Mouse (Mus musculus) G1E (cell line): ENCODE results near the gene Tcf25. TPM values are rescaled to one million over a fixed set of nuclear protein-coding genes. Genes with fewer than 3 reads are reported as not detected.

ENCODE experiments used
- ATAC-seq: 2 replicates; pipeline ENCODE4 v1.8.0; 2016; ENCODE audit warnings: mild to moderate bottlenecking; ENCODE audit not compliant: insufficient number of reproducible peaks, poor library complexity, low FRiP score, severe bottlenecking; ENCODE audit errors: extremely low read depth
- DNase-seq: peaks from one replicate; pipeline ENCODE4 v3.0.0; 2012; ENCODE audit warnings: low spot score
- H3K27me3 ChIP-seq: 2 replicates; pipeline ENCODE4 v1.6.1; 2012; ENCODE audit warnings: mild to moderate bottlenecking, low read length, inconsistent platforms; ENCODE audit not compliant: insufficient read depth
- H3K36me3 ChIP-seq: replicated peaks from 2 replicates; pipeline ENCODE3; 2012; ENCODE audit warnings: mild to moderate bottlenecking, inconsistent platforms
- H3K4me1 ChIP-seq: 2 replicates; pipeline ENCODE4 v1.6.1; 2012; ENCODE audit warnings: low read depth, low read length, inconsistent platforms, mixed read lengths; ENCODE audit not compliant: insufficient read depth
- H3K4me3 ChIP-seq: 2 replicates; pipeline ENCODE4 v1.5.1; 2012; ENCODE audit warnings: low read depth, mild to moderate bottlenecking, inconsistent platforms, low read length, moderate library complexity, mixed read lengths
- H3K9me3 ChIP-seq: replicated peaks from 2 replicates; pipeline ENCODE4 v1.6.1; 2012; ENCODE audit warnings: inconsistent platforms
- CTCF ChIP-seq: IDR thresholded peaks from 2 replicates; pipeline ENCODE4 v1.5.1; 2012; ENCODE audit warnings: low read depth, low read length, inconsistent platforms, mixed read lengths
- GATA1 ChIP-seq: IDR thresholded peaks from 2 replicates; pipeline ENCODE4 v1.6.1; 2012; ENCODE audit warnings: borderline replicate concordance, low read length, inconsistent platforms, mixed read lengths
- GATA2 ChIP-seq: IDR thresholded peaks from 2 replicates; pipeline ENCODE4 v1.6.1; 2012; ENCODE audit warnings: low read depth, low read length, inconsistent platforms, borderline replicate concordance
- POLR2AphosphoS5 ChIP-seq: IDR thresholded peaks from 2 replicates; pipeline ENCODE4 v1.6.1; 2012; ENCODE audit warnings: low read depth, low read length, inconsistent platforms; ENCODE audit not compliant: insufficient replicate concordance
- TAL1 ChIP-seq: conservative IDR thresholded peaks from 2 replicates; pipeline ENCODE4 v1.6.1; 2012; ENCODE audit warnings: low read depth, low read length, inconsistent platforms, mixed read lengths
- polyA plus RNA-seq: library from polyadenylated mRNA; stranded (reverse); fragments of >175 nt; gene quantifications from 2 replicates; pipeline ENCODE4 v1.2.3, GENCODE M21; 2012
- total RNA-seq, 2 experiments: library from RNA; stranded (forward) in 1 of 2; stranded (reverse) in 1 of 2; fragments of 200-1000 nt in 1 of 2; fragments of >200 nt in 1 of 2; fragmentation: Nextera tagmentation in 1 of 2; gene quantifications; 2 replicates each; pipeline ENCODE4 v1.2.3; 2014 to 2017

The Tcf25 gene
- total and polyA plus RNA-seq, 3 experiments = 91.6 to 125 (median 123) TPM

GRCm38 (mm10) chr8:123341040-123342015 is 32.2 kb upstream of the Tcf25 start:
- peaks cover 11% of the 10 kb centered on the region; the same call in 1 of the 2 replicates for H3K4me1 ChIP-seq
- H3K4me3 ChIP-seq = no peak overlapping the region
- H3K27me3 ChIP-seq = peaks cover 38% of the 10 kb centered on the region
- ATAC-seq (no peak), DNase-seq (no peak)
- no peak for TF ChIP-seq GATA1
- no peak for TF ChIP-seq GATA2
- no peak for TF ChIP-seq CTCF
- TF ChIP-seq POLR2AphosphoS5 = no peak
- TF ChIP-seq TAL1 = no peak
- H3K9me3 ChIP-seq = no peaks in the 10 kb centered on the region
- H3K36me3 ChIP-seq = no peaks in the 10 kb centered on the region

- Histone ChIP-seq H3K4me1 (peaks cover 11% of the 10 kb centered on the region; the same call in 1 of the 2 replicates), H3K9me3 (no peaks in the 10 kb centered on the region), H3K27me3 (peaks cover 39% of the 10 kb centered on the region), H3K36me3 (no peaks in the 10 kb centered on the region), H3K4me3 (no peak overlapping the region)
- no peak for ATAC-seq
- DNase-seq = no peak
- TF ChIP-seq POLR2AphosphoS5 (no peak), GATA2 (no peak), GATA1 (no peak), TAL1 (no peak), CTCF (no peak)
Measured at GRCm38 (mm10) chr8:123342253-123342652, 31.3 kb upstream of the Tcf25 start.

DNA sequence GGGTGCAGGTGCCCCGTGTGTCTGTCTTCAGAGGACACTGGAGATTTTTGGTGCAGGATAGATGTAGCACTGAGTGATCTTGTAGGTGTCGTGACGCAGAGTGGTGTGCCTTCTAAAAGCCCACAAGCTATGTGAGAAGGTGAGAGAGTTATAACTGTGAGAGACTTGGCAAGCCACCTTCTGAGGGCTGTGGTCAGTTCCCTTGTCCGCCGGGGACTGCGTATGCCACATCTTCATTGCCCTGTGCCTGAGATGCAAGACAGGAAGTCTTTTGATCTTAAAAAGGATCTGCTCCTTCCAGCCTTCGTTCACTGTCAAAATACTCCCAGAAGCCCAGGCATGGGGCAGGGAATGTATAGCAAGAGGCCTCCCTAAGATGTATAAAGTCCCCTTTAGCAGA is 30.6 kb upstream of the Tcf25 start:
- Histone ChIP-seq H3K4me3 (no peak overlapping the region), H3K36me3 (no peaks in the 10 kb centered on the region), H3K4me1 (peaks cover 11% of the 10 kb centered on the region; the same call in 1 of the 2 replicates), H3K9me3 (no peaks in the 10 kb centered on the region), H3K27me3 (peaks cover 40% of the 10 kb centered on the region)
- TF ChIP-seq TAL1 (no peak), CTCF (no peak), POLR2AphosphoS5 (no peak), GATA1 (no peak), GATA2 (no peak)
- ATAC-seq (no peak), DNase-seq (no peak)

DNA sequence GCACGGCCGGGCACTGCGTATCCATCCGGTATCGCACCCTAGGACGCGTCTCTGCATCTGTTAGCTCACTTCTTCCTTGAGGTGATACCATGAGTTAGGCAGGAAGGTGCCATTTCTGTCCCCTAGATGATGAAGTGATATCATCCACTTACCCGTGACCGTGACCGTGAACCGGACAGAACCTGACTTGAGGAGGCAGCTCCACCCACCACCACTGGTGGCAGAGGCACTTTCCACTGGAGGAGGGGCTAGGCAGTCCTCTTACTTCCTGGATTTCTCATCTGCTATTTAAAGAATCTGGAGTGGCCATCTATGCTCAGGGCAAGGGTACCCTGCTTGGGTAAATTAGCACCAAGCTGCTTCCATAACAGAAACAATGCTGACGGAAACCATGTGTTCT is 30.1 kb upstream of the Tcf25 start:
- DNase-seq (no peak), ATAC-seq (no peak)
- Histone ChIP-seq H3K4me3 (no peak overlapping the region), H3K9me3 (no peaks in the 10 kb centered on the region), H3K27me3 (peaks cover 45% of the 10 kb centered on the region), H3K4me1 (peaks cover 11% of the 10 kb centered on the region; the same call in 1 of the 2 replicates), H3K36me3 (no peaks in the 10 kb centered on the region)
- TF ChIP-seq CTCF (no peak), GATA1 (no peak), GATA2 (no peak), TAL1 (no peak), POLR2AphosphoS5 (no peak)

DNA sequence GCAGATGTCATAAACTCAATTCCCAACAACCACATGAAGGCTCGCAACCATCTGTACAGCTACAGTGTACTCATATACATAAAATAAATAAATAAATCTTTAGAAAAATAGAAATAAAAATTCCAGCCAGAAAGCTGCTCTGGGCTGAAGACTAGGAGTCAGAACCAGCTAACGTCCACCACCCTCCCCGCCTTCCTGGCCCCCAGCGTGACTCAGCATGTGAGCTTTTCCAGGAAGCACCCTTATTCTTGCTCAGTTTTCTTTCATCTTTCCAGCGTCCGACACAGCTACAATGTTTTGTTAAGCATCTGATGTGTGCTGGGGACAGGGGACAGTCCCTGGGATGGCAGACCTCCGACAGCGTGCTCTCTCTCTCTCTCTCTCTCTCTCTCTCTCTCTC is 28.4 kb upstream of the Tcf25 start:
- peaks cover 11% of the 10 kb centered on the region; the same call in 1 of the 2 replicates for H3K4me1 ChIP-seq
- ATAC-seq = no peak
- no peaks in the 10 kb centered on the region for H3K9me3 ChIP-seq
- peaks cover 56% of the 10 kb centered on the region for H3K27me3 ChIP-seq
- TF ChIP-seq GATA2 (no peak), TAL1 (no peak), POLR2AphosphoS5 (no peak), GATA1 (no peak), CTCF (no peak)
- DNase-seq = no peak
- no peaks in the 10 kb centered on the region for H3K36me3 ChIP-seq
- no peak overlapping the region for H3K4me3 ChIP-seq

DNA sequence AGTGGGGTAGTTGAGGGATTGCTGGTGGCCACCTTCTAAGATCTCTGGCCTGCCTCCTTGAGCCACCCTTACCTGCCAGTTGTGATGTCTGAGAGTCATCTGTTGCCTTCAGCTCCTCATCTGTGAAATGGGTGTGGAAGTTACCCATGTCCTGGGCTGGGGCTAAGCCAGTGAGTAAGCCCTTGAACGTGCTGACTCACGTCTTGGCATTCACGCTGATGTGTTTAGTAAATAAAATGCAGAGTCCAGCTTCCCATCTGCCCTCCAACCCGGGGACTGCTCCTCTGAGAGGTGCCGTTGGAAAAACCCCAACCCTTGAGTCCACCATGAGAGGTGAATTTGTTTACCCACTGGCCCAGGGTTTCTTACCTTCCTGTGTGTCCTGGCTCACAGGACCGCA is 27.7 kb upstream of the Tcf25 start:
- no peak overlapping the region for H3K4me3 ChIP-seq
- no peaks in the 10 kb centered on the region for H3K36me3 ChIP-seq
- DNase-seq (no peak), ATAC-seq (no peak)
- TF ChIP-seq GATA1 (no peak), TAL1 (no peak), CTCF (no peak), POLR2AphosphoS5 (no peak), GATA2 (no peak)
- no peaks in the 10 kb centered on the region for H3K9me3 ChIP-seq
- H3K4me1 ChIP-seq = peaks cover 11% of the 10 kb centered on the region; the same call in 1 of the 2 replicates
- peaks cover 60% of the 10 kb centered on the region for H3K27me3 ChIP-seq
